Mouse (Mus musculus) MEL (cell line): ENCODE data around the gene Plxna4. TPM values are rescaled to one million over a fixed set of nuclear protein-coding genes. Genes with fewer than 3 reads are reported as not detected.

Source experiments
- DNase-seq: peaks from one replicate; pipeline ENCODE4 v3.0.0; 2011; ENCODE audit warnings: low read depth, low spot score
- H3K27ac ChIP-seq: 2 replicates; pipeline ENCODE4 v1.5.1; 2012; ENCODE audit warnings: low read depth, mild to moderate bottlenecking, control low read depth, low read length, moderate library complexity; ENCODE audit not compliant: control insufficient read depth
- H3K27me3 ChIP-seq, 2 experiments: fragments of 150-350 bp in 1 of 2; sonication (generic) in 1 of 2; 2 replicates each; pipeline ENCODE4 v1.6.1; 2012; ENCODE audit warnings: low read length in 2 of 2, mild to moderate bottlenecking in 2 of 2, improper control_type of control experiment in 1 of 2, moderate library complexity in 1 of 2; ENCODE audit not compliant: insufficient read depth in 2 of 2, control insufficient read depth in 1 of 2
- H3K36me3 ChIP-seq, 2 experiments: 2 replicates each; pipeline ENCODE4 v1.6.1; 2012 to 2014; ENCODE audit warnings: low read length in 2 of 2, improper control_type of control experiment in 1 of 2, inconsistent platforms in 1 of 2, mild to moderate bottlenecking in 1 of 2; ENCODE audit not compliant: insufficient read depth in 2 of 2, control insufficient read depth in 1 of 2
- H3K4me1 ChIP-seq, 2 experiments: fragments of 150-350 bp in 1 of 2; sonication (generic) in 1 of 2; 2 replicates each; pipeline ENCODE4 v1.6.1; 2012; ENCODE audit warnings: low read length in 2 of 2, improper control_type of control experiment in 1 of 2, mild to moderate bottlenecking in 1 of 2; ENCODE audit not compliant: insufficient read depth in 2 of 2, control insufficient read depth in 1 of 2
- H3K4me3 ChIP-seq, 2 experiments: fragments of 150-350 bp in 1 of 2; sonication (generic) in 1 of 2; 2 replicates each; pipeline ENCODE4 v1.5.1; 2012; ENCODE audit warnings: low read depth in 2 of 2, low read length in 2 of 2, mild to moderate bottlenecking in 2 of 2, moderate library complexity in 2 of 2, control low read depth in 1 of 2, improper control_type of control experiment in 1 of 2; ENCODE audit not compliant: control insufficient read depth in 1 of 2, insufficient read depth in 1 of 2
- H3K79me2 ChIP-seq: 2 replicates; pipeline ENCODE4 v1.6.1; 2012; ENCODE audit warnings: mild to moderate bottlenecking, low read length, moderate library complexity; ENCODE audit not compliant: control insufficient read depth, poor library complexity, insufficient read depth
- H3K9ac ChIP-seq: 2 replicates; pipeline ENCODE4 v1.6.1; 2012; ENCODE audit warnings: low read depth, mild to moderate bottlenecking, control low read depth, low read length, moderate library complexity; ENCODE audit not compliant: control insufficient read depth, poor library complexity, severe bottlenecking
- H3K9me3 ChIP-seq: fragments of 150-350 bp; sonication (generic); replicated peaks from 2 replicates; pipeline ENCODE4 v1.6.1; 2012; ENCODE audit warnings: mild to moderate bottlenecking, low read length, improper control_type of control experiment, moderate library complexity; ENCODE audit not compliant: insufficient read depth
- BHLHE40 ChIP-seq: IDR thresholded peaks from 2 replicates; pipeline ENCODE4 v1.6.1; 2012; ENCODE audit warnings: low read depth, mild to moderate bottlenecking, inconsistent platforms, low read length, improper control_type of control experiment, borderline replicate concordance
- CHD1 ChIP-seq: IDR thresholded peaks from 2 replicates; pipeline ENCODE4 v1.6.1; 2012; ENCODE audit warnings: low read depth, mild to moderate bottlenecking, inconsistent platforms, low read length, improper control_type of control experiment
- E2F4 ChIP-seq: IDR thresholded peaks from 2 replicates; pipeline ENCODE4 v1.6.1; 2011; ENCODE audit warnings: low read depth, low read length, improper control_type of control experiment, borderline replicate concordance
- EP300 ChIP-seq, 2 experiments: IDR thresholded peaks; 2 replicates each; pipeline ENCODE4 v1.6.1; 2011; ENCODE audit warnings: improper control_type of control experiment in 2 of 2, low read length in 2 of 2, low read depth in 1 of 2, mild to moderate bottlenecking in 1 of 2
- ETS1 ChIP-seq: IDR thresholded peaks from 2 replicates; pipeline ENCODE4 v1.6.1; 2012; ENCODE audit warnings: low read depth, mild to moderate bottlenecking, inconsistent platforms, low read length, improper control_type of control experiment, moderate library complexity
- GATA1 ChIP-seq: IDR thresholded peaks from 2 replicates; pipeline ENCODE4 v1.6.1; 2011; ENCODE audit warnings: low read depth, low read length, improper control_type of control experiment
- HCFC1 ChIP-seq: IDR thresholded peaks from 2 replicates; pipeline ENCODE4 v1.6.1; 2012; ENCODE audit warnings: low read depth, mild to moderate bottlenecking, inconsistent platforms, low read length, improper control_type of control experiment, moderate library complexity
- MAFK ChIP-seq: IDR thresholded peaks from 2 replicates; pipeline ENCODE4 v1.6.1; 2011; ENCODE audit warnings: low read depth, mild to moderate bottlenecking, low read length, improper control_type of control experiment, borderline replicate concordance
- MAZ ChIP-seq: IDR thresholded peaks from 2 replicates; pipeline ENCODE4 v1.6.1; 2012; ENCODE audit warnings: low read depth, mild to moderate bottlenecking, inconsistent platforms, low read length, improper control_type of control experiment
- MEF2A ChIP-seq: IDR thresholded peaks from 2 replicates; pipeline ENCODE4 v1.6.1; 2014; ENCODE audit warnings: low read depth, mild to moderate bottlenecking, inconsistent platforms, low read length, improper control_type of control experiment; ENCODE audit not compliant: poor library complexity, insufficient replicate concordance, severe bottlenecking; ENCODE audit errors: extremely low read depth
- MXI1 ChIP-seq: IDR thresholded peaks from 2 replicates; pipeline ENCODE4 v1.6.1; 2011; ENCODE audit warnings: mild to moderate bottlenecking, low read depth, low read length, improper control_type of control experiment
- MYB ChIP-seq: IDR thresholded peaks from 2 replicates; pipeline ENCODE4 v1.6.1; 2011; ENCODE audit warnings: mild to moderate bottlenecking, low read depth, low read length, improper control_type of control experiment
- MYC ChIP-seq: IDR thresholded peaks from 2 replicates; pipeline ENCODE4 v1.6.1; 2011; ENCODE audit warnings: low read depth, mild to moderate bottlenecking, low read length, improper control_type of control experiment, moderate library complexity
- NELFE ChIP-seq: IDR thresholded peaks from 2 replicates; pipeline ENCODE4 v1.6.1; 2011; ENCODE audit warnings: low read depth, low read length, improper control_type of control experiment
- NRF1 ChIP-seq: IDR thresholded peaks from 2 replicates; pipeline ENCODE4 v1.6.1; 2014; ENCODE audit warnings: low read depth, mild to moderate bottlenecking, inconsistent platforms, low read length, improper control_type of control experiment, moderate library complexity; ENCODE audit not compliant: poor library complexity, insufficient read depth, severe bottlenecking
- RAD21 ChIP-seq: IDR thresholded peaks from 2 replicates; pipeline ENCODE4 v1.6.1; 2011; ENCODE audit warnings: mild to moderate bottlenecking, low read depth, low read length, improper control_type of control experiment
- SMC3 ChIP-seq: IDR thresholded peaks from 2 replicates; pipeline ENCODE4 v1.6.1; 2011; ENCODE audit warnings: low read depth, low read length, improper control_type of control experiment
- TAL1 ChIP-seq: IDR thresholded peaks from 2 replicates; pipeline ENCODE4 v1.6.1; 2012; ENCODE audit warnings: mild to moderate bottlenecking, inconsistent platforms, low read length, moderate library complexity, mixed read lengths
- UBTF ChIP-seq: IDR thresholded peaks from 2 replicates; pipeline ENCODE4 v1.6.1; 2012; ENCODE audit warnings: low read depth, mild to moderate bottlenecking, inconsistent platforms, low read length, improper control_type of control experiment, moderate library complexity, borderline replicate concordance; ENCODE audit not compliant: insufficient read depth
- USF1 ChIP-seq: IDR thresholded peaks from 2 replicates; pipeline ENCODE4 v1.6.1; 2014; ENCODE audit warnings: low read depth, mild to moderate bottlenecking, inconsistent platforms, low read length, improper control_type of control experiment, moderate library complexity
- USF2 ChIP-seq, 2 experiments: IDR thresholded peaks; 2 replicates each; pipeline ENCODE4 v1.6.1; 2011 to 2012; ENCODE audit warnings: improper control_type of control experiment in 2 of 2, low read length in 2 of 2, borderline replicate concordance in 1 of 2, inconsistent platforms in 1 of 2, low read depth in 1 of 2, mild to moderate bottlenecking in 1 of 2; ENCODE audit not compliant: insufficient read depth in 1 of 2
- ZC3H11A ChIP-seq: IDR thresholded peaks from 2 replicates; pipeline ENCODE4 v1.6.1; 2012; ENCODE audit warnings: low read depth, mild to moderate bottlenecking, inconsistent platforms, low read length, improper control_type of control experiment
- ZKSCAN1 ChIP-seq: IDR thresholded peaks from 2 replicates; pipeline ENCODE4 v1.6.1; 2012; ENCODE audit warnings: low read depth, mild to moderate bottlenecking, inconsistent platforms, low read length, improper control_type of control experiment, moderate library complexity
- ZNF384 ChIP-seq: IDR thresholded peaks from 2 replicates; pipeline ENCODE4 v1.6.1; 2012; ENCODE audit warnings: low read depth, mild to moderate bottlenecking, inconsistent platforms, low read length, improper control_type of control experiment
- polyA plus RNA-seq, 2 experiments: library from polyadenylated mRNA; stranded (reverse) in 1 of 2; unstranded in 1 of 2; fragments of >175 nt in 1 of 2; fragments of >200 nt in 1 of 2; gene quantifications; 2 replicates each; pipeline versions ENCODE4 v1.2.1 to v1.2.4; 2012; ENCODE audit warnings: low replicate concordance in 2 of 2, low read depth in 1 of 2; ENCODE audit not compliant: insufficient read length in 2 of 2, insufficient read depth in 1 of 2, missing spikeins in 1 of 2
- total RNA-seq: library from RNA; depleted of rRNA; stranded (reverse); fragments of 300-350 nt; gene quantifications from 2 replicates; pipeline ENCODE4 v1.2.3, GENCODE M21; 2012

The Plxna4 gene
- total and polyA plus RNA-seq, 3 experiments, result 0.01 TPM; not detected in 2

- no peak for TF ChIP-seq MEF2A
Measured at GRCm38 (mm10) chr6:32526762-32527161, 61.2 kb downstream of the Plxna4 start (continued).

- H3K4me1 ChIP-seq, result no peaks in the 10 kb centered on the region
Measured at GRCm38 (mm10) chr6:32520097-32520496, 67.9 kb downstream of the Plxna4 start.

GRCm38 (mm10) chr6:32518617-32519016, 69.4 kb downstream of the Plxna4 start:
- Histone ChIP-seq H3K36me3 (no peaks in the 10 kb centered on the region), H3K27me3 (no peaks in the 10 kb centered on the region), H3K9me3 (no peaks in the 10 kb centered on the region), H3K27ac (no peak overlapping the region), H3K79me2 (no peaks in the 10 kb centered on the region), H3K4me3 (no peak overlapping the region), H3K9ac (no peak overlapping the region), H3K4me1 (no peaks in the 10 kb centered on the region)
- TF ChIP-seq MAZ (no peak), BHLHE40 (no peak), NELFE (no peak), E2F4 (no peak), SMC3 (no peak), MEF2A (no peak), UBTF (no peak), NRF1 (no peak), MAFK (no peak), ZKSCAN1 (no peak), ZC3H11A (no peak), ZNF384 (no peak), HCFC1 (no peak), GATA1 (no peak), MYB (no peak), TAL1 (no peak), MXI1 (no peak), ETS1 (no peak), USF2 (IDR thresholded peaks at IDR 0.05; ENCODE audit: borderline replicate concordance in 1 of 2, insufficient read depth in 1 of 2, low read depth in 1 of 2, low read length in 2 of 2) (no peak), MYC (no peak)
- no peak for DNase-seq

More at GRCm38 (mm10) chr6:32520097-32520496, 67.9 kb downstream of the Plxna4 start:
- Histone ChIP-seq H3K27ac (no peak overlapping the region), H3K9ac (no peak overlapping the region), H3K9me3 (no peaks in the 10 kb centered on the region), H3K79me2 (no peaks in the 10 kb centered on the region), H3K4me3 (no peak overlapping the region), H3K27me3 (no peaks in the 10 kb centered on the region), H3K36me3 (no peaks in the 10 kb centered on the region)
- TF ChIP-seq CHD1 (no peak), USF2 (IDR thresholded peaks at IDR 0.05; ENCODE audit: borderline replicate concordance in 1 of 2, insufficient read depth in 1 of 2, low read depth in 1 of 2, low read length in 2 of 2) (no peak), ZKSCAN1 (no peak), USF1 (no peak), RAD21 (no peak), EP300 (IDR thresholded peaks at IDR 0.05; ENCODE audit: low read depth in 1 of 2, low read length in 2 of 2) (no peak), ZNF384 (no peak), ZC3H11A (no peak), NELFE (no peak)
- DNase-seq, result no peak
